22 mouse cellular contexts compared by ENCODE assay signal in genomic region chr3:109088460-109088859, GRCm38 (mm10). TPM values are rescaled to one million over a fixed set of nuclear protein-coding genes. Genes with fewer than 3 reads are reported as not detected.
"Had no signal": no experiment of that assay in that cellular context is flagged by ENCODE, and none has a peak within 500 bp of the region (broad histone marks: within the 10 kb centered on the region; RNA-seq: fewer than 3 reads in every experiment).

No protein-coding gene starts in this region.

- ATAC-seq: midbrain, embryonic 13.5 days had no signal

- H3K27me3 ChIP-seq: kidney, embryonic 15.5 days; limb, embryonic 12.5 days; limb, embryonic 15.5 days; liver, embryonic 13.5 days; midbrain, embryonic 13.5 days; neural tube, embryonic 13.5 days; stomach, embryonic 15.5 days had no signal

- H3K9ac ChIP-seq: kidney, embryonic 15.5 days; limb, embryonic 12.5 days; limb, embryonic 15.5 days; liver, embryonic 13.5 days; midbrain, embryonic 13.5 days; neural tube, embryonic 13.5 days; stomach, embryonic 15.5 days had no signal

- H3K27ac ChIP-seq: kidney, embryonic 15.5 days; limb, embryonic 12.5 days; limb, embryonic 15.5 days; liver, embryonic 13.5 days; macrophage; midbrain, embryonic 13.5 days; neural tube, embryonic 13.5 days; stomach, embryonic 15.5 days had no signal

- H3K4me2 ChIP-seq: kidney, embryonic 15.5 days; limb, embryonic 12.5 days; limb, embryonic 15.5 days; liver, embryonic 13.5 days; midbrain, embryonic 13.5 days; neural tube, embryonic 13.5 days; stomach, embryonic 15.5 days had no signal

- H3K36me3 ChIP-seq: kidney, embryonic 15.5 days; limb, embryonic 12.5 days; limb, embryonic 15.5 days; liver, embryonic 13.5 days; midbrain, embryonic 13.5 days; neural tube, embryonic 13.5 days; stomach, embryonic 15.5 days had no signal

- H3K4me3 ChIP-seq: kidney, embryonic 15.5 days; limb, embryonic 12.5 days; limb, embryonic 15.5 days; liver, embryonic 13.5 days; midbrain, embryonic 13.5 days; myocyte; neural tube, embryonic 13.5 days; stomach, embryonic 15.5 days had no signal

- H3K9me3 ChIP-seq: kidney, embryonic 15.5 days; limb, embryonic 12.5 days; limb, embryonic 15.5 days; liver, embryonic 13.5 days; midbrain, embryonic 13.5 days; neural tube, embryonic 13.5 days; stomach, embryonic 15.5 days had no signal

- DNase-seq: kidney, adult 11 months; kidney, adult 8-10 months; kidney, postnatal 10 days; kidney, postnatal 4 days; left cerebral cortex, postnatal 4 days; liver, embryonic 13.5 days; lung, adult 2 months; retina, postnatal 1 day; right cerebral cortex, postnatal 25 days; spleen, adult 18-20 months; thymus, postnatal 36 days had no signal

- H3K4me1 ChIP-seq: kidney, embryonic 15.5 days; limb, embryonic 12.5 days; limb, embryonic 15.5 days; liver, embryonic 13.5 days; neural tube, embryonic 13.5 days; stomach, embryonic 15.5 days had no signal

RNA-seq across cellular contexts. Expression of gene Slc25a54, which starts 8.2 kb away (rescaled TPM):
- polyA plus RNA-seq: kidney, embryonic 15.5 days; limb, embryonic 12.5 days; limb, embryonic 15.5 days; liver, embryonic 13.5 days; liver, embryonic 16.5 days; lung, adult 2 months; lung, embryonic 16.5 days; macrophage; midbrain, embryonic 13.5 days; neural tube, embryonic 13.5 days; stomach, embryonic 15.5 days; urinary bladder, adult 2 months had no signal
